Mouse (Mus musculus): ENCODE data around the gene Tob1.

The Tob1 gene

DNA sequence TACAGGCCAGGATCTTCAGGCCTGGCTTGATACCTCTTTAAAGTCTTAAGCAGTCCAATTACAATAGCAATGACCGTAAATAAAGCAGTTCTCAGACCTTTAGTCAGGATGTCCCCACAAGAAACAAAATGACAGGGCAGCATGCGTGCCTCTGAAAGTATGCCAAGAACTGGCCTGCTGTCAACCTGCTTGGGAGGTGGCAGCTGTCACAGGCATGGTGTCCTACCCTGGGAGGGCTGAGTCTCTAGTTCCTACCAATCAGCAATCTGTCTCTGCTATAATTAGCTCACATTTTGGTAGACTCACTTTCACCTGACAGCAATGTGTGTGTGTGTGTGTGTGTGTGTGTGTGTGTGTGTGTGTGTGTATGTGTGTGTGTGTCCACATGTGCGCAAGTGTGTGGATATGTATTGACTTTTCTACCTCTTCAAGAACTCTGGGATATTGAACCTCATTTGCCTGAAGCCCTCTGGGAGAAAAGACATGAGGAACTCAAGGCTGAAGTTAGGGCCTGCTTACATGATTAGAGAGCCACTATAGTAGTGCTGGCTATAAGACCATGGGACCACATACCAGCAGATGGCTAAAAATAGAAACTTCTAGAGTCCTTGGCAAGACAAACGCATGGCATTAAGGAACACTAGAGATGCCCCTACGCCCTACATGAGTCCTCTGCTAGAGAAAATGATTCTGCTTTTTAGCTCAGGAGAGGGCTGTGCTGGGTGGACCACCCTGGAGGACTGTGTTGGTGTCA is 18.1 kb downstream of the Tob1 start:
- no peak for DNase-seq (ENCODE audit: low spot score in 2 of 2)

DNA sequence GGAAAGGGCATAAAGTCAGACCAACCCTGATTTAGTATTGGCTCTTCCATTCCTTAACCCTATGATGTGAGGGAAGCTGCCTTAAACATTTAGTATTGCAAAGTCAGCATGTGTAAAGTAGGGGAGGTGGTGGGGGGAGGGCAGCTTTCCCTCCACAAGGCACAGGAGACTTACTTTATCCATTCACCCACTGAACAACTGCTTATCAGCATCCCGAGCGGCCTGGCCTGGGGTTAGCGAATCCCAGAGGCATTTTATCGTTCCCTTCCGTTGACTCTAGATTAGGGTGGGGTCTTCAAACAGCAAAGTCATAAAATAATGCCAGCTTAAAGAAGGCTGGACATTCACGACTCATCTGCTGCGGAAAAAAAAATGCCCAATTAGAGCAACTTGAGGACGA is 19.0 kb downstream of the Tob1 start:
- no peak for DNase-seq (ENCODE audit: low spot score in 2 of 2)

DNA sequence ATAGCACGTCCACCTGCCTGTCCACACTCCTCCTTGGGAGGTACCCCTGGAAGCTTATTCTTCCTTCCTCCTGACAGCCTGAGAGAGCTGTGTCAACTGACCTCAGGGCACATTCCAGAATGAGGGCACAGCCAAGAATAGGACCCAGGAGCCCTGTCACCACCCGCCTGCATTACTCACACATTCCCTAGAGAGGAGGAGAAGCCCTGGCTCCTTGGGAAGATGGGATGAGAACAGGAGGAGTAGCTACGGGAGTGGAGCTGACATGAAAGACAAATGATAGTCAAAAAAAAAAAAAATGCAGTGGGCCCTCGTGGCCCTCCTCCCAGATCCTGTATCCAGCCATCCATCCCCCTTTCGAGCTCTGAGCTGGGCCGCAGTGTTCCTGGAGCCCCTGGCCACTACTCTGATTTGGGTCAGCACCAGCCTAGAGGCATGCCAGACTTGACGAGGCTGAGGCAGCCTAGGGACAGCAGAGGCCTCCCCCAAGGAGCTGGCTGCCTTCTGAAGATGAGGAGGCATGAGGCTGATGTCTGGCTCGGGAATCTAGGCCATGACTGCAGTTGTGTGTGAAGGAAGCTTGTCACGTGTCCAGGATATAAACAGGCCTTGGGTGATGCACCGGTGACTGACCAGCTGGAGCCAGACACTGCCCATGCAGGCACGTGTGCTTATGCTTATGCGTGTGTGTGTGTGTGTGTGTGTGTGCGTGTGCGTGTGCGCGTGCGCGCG is 20.7 kb downstream of the Tob1 start:
- no peak for DNase-seq (ENCODE audit: low spot score in 2 of 2)

DNA sequence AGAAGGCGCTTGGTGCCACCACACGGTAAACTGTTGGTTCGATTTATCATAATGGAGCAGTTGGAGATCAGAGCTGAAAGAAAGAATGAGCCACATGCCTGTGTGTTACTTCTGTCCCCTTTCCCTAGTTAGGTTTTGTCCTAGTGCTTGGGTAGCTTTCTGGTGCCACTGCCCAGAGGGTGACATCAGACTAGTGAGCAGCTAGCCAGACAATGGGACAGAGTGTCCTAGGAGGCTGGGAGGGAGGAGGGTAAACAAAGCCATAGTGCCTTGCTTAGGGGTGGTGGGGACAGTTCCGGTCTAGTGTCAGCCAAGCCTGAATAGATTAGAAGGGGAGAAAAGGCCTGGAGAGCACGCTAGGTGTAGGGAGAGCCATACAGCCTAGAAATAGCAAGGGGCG is 22.2 kb downstream of the Tob1 start:
- no peak for DNase-seq (ENCODE audit: low spot score in 2 of 2)

DNA sequence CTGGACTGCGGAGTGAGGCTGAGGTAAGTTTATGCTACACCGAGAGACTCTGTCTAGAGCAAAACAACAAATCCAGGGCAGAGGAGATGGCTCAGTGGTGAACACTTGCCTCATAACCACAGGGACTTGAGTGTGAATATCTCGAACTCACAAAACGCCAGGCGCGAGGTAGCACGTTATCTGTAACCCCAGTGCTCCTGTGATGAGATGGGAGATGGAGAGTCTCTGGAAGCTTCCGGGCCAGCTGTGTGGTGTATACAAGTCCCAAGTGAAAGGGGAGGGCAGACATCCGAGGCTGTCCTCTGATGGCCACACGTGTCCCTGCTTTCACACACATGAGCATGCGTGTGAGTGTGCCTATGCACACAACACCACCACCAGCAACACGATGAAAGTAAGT is 23.1 kb downstream of the Tob1 start:
- no peak for DNase-seq (ENCODE audit: low spot score in 2 of 2)

DNA sequence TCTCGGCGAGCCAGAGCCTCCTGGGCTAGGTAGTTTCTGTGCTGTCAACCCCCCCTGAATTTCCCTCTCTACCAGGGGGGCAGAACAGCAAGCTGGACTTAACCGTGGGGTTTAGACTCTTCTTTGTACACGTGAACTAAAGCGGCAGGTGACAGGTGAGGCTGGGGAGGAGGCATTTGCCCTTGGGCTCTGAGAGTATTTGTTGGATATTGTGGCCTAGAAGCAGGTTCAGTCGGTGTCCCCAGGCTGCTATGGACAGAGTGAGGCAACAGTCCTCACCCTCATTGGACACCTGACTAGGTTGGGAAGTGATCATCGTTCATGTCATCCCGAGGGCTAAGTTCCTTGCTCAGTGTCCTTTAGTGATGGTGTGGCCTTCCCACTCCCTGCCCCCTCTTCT is 23.6 kb downstream of the Tob1 start:
- no peak for DNase-seq (ENCODE audit: low spot score in 2 of 2)

DNA sequence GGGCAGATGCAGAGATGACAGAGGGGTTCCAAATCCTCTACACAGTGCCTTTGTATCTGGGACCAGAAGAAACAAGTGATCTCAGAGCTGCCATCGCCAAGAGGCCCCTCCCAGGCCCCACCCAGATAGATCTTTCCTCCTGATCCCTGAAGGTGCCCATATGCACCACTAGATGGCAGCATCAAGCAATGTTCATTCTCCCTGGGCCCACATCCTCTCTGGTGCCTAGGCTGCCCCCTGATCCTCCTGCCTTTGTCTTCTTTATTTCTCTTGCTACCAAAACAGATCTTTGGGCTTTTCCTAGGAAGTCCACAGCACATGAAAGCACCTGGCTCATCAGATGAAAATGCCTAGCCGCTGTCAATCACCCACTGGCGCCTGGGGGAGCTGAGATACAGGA is 24.8 kb downstream of the Tob1 start:
- peak; percentile 50 to 54 for DNase-seq (ENCODE audit: low spot score in 2 of 2)

DNA sequence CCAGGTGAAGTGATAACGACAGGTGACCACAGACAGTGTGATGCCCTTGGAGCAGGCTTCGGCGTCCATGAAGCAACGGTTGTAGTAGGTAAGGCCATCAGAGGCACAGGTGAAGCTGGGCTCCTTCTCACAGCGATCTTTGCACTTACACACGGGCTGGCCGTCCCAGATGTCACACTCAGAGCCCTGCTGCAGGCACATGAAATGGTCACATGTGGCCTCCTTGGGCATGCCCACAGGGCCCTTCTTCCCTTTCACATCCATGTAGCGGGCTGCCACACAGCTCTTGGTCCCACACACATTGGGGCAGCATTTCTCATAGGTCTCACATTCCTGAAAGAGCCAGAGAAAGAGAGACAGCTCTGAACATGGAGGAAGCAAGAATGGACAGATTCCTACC is 27.5 kb downstream of the Tob1 start:
- no peak for DNase-seq (ENCODE audit: low spot score in 2 of 2)

DNA sequence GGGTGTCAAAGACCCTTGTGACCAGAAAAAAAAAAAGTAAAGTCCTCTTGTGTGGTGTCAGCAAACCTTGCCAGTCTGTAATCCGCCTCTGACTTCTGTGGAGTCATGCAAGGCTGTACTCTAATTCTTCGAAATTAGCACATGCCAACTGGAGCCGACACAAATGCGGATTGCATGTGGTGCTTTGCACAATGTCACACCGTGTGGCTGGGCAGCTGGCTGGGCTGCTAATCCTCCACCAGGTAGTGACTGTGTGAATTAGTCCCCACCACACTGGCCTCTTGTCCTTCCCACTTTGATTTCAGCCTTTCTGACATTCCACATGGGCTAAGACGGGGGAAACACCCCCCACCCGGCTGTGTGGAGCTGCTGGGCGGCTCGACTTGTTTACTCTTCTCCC is 28.5 kb downstream of the Tob1 start:
- DNase-seq (ENCODE audit: low spot score in 2 of 2) = no peak

DNA sequence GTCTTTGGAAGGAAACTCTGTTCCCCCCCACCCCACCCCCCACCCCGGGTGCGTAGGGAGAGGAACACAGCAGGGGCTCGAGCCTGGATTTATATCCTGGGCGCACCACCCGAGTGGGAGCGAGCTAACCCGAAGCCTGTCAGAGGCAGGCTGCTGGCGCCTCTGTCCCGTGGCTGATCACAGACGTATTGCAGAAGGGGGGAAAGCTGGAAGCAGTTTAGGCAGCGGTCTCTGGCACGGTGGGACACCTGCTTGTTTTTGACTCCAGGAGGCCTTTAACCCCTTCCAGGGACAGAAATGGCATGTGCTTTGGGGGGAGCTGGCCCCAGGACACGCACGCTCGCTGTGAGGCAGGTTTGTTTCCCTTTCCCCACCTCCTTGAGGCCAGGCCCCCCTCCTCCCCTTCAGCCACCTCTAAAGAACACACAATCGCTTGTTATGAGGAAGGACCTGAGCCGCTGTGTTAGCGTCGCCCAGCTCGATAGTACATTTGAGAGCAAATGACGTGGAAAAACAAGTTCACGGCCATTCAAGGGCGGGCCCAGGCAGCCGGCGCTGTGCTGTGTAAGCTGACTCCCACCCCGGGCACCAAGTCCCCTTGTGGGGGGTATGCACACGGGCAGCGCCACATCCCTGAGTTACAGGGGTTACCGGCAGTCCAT is 31.6 kb downstream of the Tob1 start:
- DNase-seq (ENCODE audit: low spot score in 2 of 2) = no peak

DNA sequence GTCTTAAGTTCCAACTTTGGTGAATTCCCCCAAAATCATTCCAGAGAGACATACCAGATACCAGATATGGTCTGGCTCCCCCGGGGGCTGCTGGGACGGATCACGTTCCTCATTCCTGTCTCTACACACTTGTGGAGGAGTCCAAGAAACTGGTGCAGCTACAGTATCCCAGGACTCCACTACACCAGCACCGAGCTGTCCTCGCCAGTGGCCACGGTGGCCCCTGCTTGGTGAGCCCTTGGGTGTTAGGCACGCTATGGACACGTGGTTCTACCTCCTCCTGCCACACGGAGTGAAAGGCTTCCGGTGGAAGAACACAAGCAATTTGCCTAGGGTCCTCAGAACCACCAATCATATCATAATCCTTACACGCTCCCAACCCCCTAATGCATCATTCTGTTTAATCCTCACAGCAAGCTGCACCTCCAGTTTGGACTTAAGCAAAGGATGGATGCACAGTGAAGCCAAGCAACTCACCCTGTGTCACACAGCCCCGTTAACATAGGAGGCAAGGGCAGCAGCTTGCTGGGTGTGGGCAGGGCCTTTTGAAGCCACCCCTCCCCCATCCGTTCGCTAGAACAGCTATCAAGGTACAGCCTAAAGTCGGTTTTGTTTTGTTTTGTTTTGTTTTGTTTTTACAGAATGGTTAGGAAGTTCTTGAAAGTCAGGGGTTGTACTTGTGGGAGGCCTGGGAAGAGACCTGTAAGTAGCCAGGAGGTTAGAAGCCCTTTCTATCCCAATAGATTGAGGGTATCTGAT is 32.3 kb downstream of the Tob1 start:
- DNase-seq (ENCODE audit: low spot score in 2 of 2) = no peak

DNA sequence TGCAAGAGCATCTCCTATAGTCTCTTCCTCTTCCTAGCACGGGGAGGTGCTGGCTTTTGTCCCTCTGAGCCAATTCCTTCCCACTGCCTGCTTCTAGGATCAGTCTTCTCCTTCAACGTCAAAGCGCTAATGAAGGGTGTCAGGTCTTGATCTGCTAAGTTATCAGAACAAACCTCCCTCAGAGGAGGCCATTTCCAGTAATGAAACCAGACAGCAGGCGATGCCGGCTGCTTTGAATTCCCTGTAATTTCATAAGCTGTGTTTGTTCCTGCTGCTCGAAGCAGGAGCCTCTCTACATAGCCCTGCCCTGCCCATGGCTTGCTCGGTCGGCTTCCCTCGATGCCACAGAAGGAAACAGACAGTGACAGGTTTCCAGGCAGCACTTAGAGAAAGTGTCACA is 33.1 kb downstream of the Tob1 start:
- no peak for DNase-seq (ENCODE audit: low spot score in 2 of 2)

DNA sequence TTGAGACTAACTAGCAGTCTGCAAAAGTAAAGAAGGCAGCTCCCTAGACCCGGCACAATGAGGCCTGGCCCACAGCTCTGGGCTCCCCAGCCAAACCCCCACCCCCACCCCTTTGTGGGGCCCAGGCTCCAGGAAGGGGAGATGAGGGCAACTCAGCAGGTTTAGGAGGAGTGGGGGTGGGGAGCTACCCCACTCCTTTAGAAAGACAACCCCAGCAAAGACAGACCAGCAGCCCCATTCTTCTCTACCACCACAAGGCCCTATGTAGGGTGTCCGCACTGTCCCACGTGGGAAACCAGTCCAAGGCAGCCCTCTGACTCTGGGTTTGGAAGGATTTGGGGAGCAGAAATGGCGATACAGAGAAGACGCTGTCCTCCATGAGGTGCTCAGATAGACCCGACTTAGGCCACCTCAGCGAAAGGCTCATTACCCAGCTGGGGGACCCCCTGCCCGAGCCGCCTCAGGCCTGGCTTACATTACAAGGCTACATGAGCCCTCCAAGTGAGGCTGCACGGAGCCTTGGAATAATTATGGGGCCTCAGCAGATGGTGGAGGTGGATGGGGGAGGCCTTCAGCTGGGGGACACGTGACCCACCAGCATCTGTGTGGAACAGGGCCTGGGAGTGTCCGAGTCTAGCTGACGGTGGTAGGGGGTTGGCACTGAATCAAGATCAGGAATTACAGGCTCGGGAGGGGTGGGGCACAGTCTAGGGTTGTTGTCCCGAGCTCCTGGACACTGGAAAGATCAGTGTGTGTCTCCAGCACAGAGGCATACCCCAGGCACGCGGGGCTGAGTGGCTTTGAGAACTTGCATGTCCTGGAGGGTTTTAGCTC is 34.9 kb downstream of the Tob1 start, which contains the start of gene Wfikkn2:
TSS of gene Wfikkn2 (minus strand) at position 51 of the 834 bp plus-strand sequence.
- no peak for DNase-seq (ENCODE audit: low spot score in 2 of 2)

DNA sequence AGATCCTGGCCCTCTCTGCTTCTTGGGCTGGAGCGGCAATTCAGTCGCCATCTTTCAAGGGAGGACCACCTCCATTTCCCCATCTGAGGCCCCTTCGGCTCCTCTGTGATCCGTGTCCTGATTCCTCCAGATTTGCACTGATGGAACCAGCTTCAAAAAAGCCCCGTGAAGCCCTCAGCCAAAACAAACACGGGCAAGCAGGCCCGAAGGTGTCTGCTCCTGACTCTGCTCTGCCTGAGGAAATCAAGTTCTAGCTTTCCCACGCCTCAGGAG is 35.5 kb downstream of the Tob1 start:
- DNase-seq (ENCODE audit: low spot score in 2 of 2) = no peak

DNA sequence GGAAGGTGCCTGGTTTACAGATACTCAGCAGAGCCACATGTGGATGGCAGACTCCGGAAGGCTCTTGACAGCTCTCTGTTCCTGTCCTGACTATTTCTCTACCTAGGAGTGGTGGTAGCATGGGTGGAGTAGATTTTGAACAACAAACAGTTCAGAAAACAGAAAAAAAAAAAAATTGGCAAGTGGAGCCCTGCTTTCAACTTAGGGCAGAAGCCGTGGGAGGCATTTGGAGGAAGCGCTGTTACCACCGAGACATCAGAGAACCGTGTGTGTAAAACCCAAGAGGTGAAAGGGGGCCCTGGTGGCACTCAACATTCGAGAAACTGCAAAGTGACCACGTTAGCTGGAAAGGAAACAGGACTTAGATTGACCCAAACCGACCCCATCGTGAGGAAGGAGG is 41.9 kb downstream of the Tob1 start:
- no peak for DNase-seq (ENCODE audit: low spot score in 2 of 2)

DNA sequence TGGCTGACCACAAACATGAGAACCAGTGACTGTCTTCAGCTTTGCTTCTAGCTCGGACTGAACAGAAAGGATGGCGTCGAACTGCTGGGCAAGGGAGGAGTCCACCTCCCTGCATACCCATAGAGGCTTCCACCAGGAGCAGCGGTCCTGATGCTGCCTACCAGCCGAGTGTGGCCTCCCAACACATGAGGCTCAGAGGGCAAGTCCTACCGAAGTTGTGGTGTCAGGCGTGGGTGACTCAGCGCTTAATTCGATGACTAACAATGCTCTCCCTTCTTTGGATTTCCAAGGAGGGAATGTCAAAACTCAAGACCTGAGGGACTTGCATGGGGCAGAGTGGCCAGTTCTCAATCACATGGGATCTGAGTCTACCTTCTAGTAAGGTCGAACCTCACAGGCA is 42.4 kb downstream of the Tob1 start:
- DNase-seq (ENCODE audit: low spot score in 2 of 2) = no peak

DNA sequence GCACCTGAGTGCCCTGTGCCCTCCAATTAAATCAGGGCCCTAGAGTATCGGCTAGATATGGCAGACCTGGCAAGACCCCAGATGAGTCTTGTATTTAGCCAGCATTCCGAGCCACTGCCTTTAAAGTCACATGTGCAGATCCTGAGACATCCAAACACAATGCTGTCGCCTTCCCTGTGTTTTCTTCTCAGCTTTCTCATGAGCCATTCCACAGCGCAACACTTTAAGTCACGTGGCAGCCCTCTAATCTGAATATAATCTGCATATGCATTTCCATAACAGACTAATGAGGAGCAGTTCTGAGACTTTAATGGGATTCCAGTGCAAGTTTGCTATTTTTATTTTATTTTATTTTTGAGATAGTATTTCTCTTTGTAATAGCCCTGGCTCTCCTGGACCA is 44.5 kb downstream of the Tob1 start:
- no peak for DNase-seq (ENCODE audit: low spot score in 2 of 2)

DNA sequence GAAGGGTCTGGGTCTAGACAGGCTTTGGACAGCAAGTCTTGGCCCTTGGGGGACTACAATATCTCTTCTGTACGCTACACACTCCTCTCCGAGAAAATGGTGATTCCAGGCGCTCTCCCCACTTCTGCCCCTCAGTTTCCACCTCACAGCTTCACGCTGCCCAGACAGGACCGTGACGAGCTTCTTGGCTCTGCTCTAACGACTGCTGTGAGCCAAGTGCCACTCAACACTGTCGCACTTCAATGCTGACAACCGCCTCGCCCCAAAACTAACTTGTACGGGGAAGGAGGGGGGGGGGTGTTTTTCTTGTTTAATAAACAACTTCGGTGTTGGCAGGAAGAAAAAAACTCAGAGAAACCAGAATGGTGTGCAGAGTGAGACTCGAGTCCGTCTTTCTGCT is 46.7 kb downstream of the Tob1 start:
- DNase-seq (ENCODE audit: low spot score in 2 of 2) = no peak

DNA sequence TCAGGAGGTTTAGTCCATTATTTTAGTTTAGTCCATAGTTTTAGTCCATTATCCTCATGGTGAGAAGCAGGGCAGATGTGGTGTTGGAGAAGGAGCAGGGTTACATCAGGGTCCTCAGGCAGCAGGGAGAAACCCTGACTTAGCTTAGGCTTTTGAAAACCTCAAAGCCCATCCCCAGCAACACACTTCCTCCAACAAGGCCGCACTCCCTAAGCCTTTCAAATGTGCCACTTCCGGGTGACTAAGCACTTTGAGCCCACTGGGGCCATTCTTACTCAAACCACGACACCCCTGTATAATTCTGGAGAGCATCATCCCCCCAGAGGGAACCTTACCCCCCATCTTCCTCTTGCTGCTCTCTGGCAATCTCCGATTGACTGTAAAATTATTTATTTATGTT is 48.6 kb downstream of the Tob1 start:
- DNase-seq (ENCODE audit: low spot score in 2 of 2) = no peak

DNA sequence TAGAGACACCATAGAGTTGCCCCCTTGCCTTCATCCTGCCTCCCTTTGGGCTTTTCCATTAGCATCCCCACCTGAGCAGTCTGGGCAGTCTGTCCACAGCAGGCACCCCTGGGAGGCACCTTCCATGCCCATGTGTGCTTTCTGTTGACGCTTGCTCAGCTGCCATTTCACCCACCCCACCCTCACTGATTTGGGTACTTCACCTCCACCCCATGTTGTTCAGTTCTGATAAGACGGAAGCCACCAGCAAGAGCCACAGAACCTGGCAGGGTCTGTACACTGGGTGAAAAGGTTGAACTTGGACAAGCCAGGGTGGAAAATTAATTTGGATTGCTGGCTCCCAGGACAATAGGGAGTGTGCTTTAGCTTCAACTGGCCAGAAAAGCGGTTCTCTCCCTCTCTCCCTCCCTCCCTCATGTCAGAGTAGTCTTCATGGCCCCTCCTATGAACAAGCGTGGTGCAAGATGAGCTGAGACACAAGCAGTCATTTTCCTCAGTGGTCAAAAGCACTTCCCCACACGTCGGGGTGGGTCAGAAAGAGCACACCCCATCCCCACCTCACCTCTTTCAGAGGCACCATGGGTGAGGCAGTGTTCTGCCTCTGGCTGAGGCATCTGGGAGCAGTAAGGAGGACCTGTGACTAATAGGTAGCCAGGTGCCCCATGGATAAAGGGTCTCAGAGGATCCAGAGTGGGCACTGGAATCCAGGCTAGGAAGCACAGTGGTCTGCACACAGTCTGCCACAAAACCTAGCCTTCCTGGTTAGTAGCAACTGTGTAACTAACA is 50.5 kb downstream of the Tob1 start:
- no peak for DNase-seq (ENCODE audit: low spot score in 2 of 2)
